Mouse (Mus musculus) heart, adult 2 months (tissue): ENCODE measurements around the gene Ly6g6f. TPM values are rescaled to one million over a fixed set of nuclear protein-coding genes. Genes with fewer than 3 reads are reported as not detected.
A peak's percentile ranks its signal among the peaks of the same experiment; 100 is the strongest.

Experiments used
- DNase-seq, 2 experiments: peaks; one replicate each; pipeline ENCODE4 v3.0.0; 2021
- H3K27ac ChIP-seq: fragments of 200-600 bp; 2 replicates; pipeline ENCODE4 v1.8.1; 2022
- H3K27me3 ChIP-seq: fragments of 200-500 bp; 2 replicates; pipeline ENCODE4 v1.6.1; 2012; ENCODE audit warnings: mild to moderate bottlenecking, low read length, inconsistent platforms, mixed read lengths; ENCODE audit not compliant: control insufficient read depth, insufficient read depth
- H3K36me3 ChIP-seq: fragments of 200-500 bp; 2 replicates; pipeline ENCODE4 v1.6.1; 2012; ENCODE audit warnings: low read length, inconsistent platforms; ENCODE audit not compliant: control insufficient read depth, insufficient read depth
- H3K4me1 ChIP-seq: fragments of 200-500 bp; 2 replicates; pipeline ENCODE4 v1.6.1; 2011; ENCODE audit warnings: low read length; ENCODE audit not compliant: control insufficient read depth, insufficient read depth
- H3K4me3 ChIP-seq: fragments of 200-600 bp; 2 replicates; pipeline ENCODE4 v1.8.1; 2022
- H3K79me2 ChIP-seq: fragments of 200-500 bp; replicated peaks from 2 replicates; pipeline ENCODE4 v1.6.1; 2012; ENCODE audit warnings: mild to moderate bottlenecking, inconsistent platforms, low read length, moderate library complexity, mixed read lengths; ENCODE audit not compliant: control insufficient read depth, insufficient read depth
- H3K9ac ChIP-seq: fragments of 200-500 bp; 2 replicates; pipeline ENCODE4 v1.6.1; 2012; ENCODE audit warnings: low read depth, mild to moderate bottlenecking, control low read depth, inconsistent platforms, low read length, mixed read lengths
- CTCF ChIP-seq: fragments of 200-600 bp; IDR thresholded peaks from 2 replicates; pipeline ENCODE4 v1.8.1; 2022; ENCODE audit warnings: antibody characterized with exemption, mild to moderate bottlenecking, moderate library complexity
- EP300 ChIP-seq: fragments of 200-500 bp; IDR thresholded peaks from 2 replicates; pipeline ENCODE4 v1.6.1; 2011; ENCODE audit warnings: low read depth, low read length, control low read depth; ENCODE audit not compliant: insufficient read depth
- POLR2A ChIP-seq: fragments of 200-500 bp; IDR thresholded peaks from 2 replicates; pipeline ENCODE4 v1.6.1; 2011; ENCODE audit warnings: mild to moderate bottlenecking, low read depth, low read length, control low read depth; ENCODE audit not compliant: insufficient read depth
- WGBS: fragments of 180-500 bp; shearing (Covaris S2); methylation state at CpG from one replicate; pipeline ENCODE4 v1.1.7; 2018; 5-methylcytosine and 5-hydroxymethylcytosine counted together
- intact Hi-C: fragments of 180-260 bp; cut with DNase I; formaldehyde crosslinking; loops from one replicate; pipeline ENCODE4 v1.15.1; 2025
- polyA plus RNA-seq: library from polyadenylated mRNA; depleted of rRNA; stranded (reverse); fragments of >200 nt; gene quantifications from 2 replicates; pipeline ENCODE4 v1.2.3, GENCODE M21; 2012
- total RNA-seq, 2 experiments: library from RNA; stranded (reverse); gene quantifications; 2 replicates each; pipeline ENCODE4 v1.2.3; 2021

Gene Ly6g6f
- total and polyA plus RNA-seq, 3 experiments = 0.27 TPM; not detected in 2

- Histone ChIP-seq H3K36me3 (no peaks in the 10 kb centered on the region), H3K27ac (no peak overlapping the region), H3K4me1 (peaks cover 3% of the 10 kb centered on the region; the same call in 1 of the 2 replicates), H3K4me3 (no peak overlapping the region), H3K79me2 (no peaks in the 10 kb centered on the region), H3K9ac (no peak overlapping the region), H3K27me3 (no peaks in the 10 kb centered on the region)
- intact Hi-C loops = no loop called here
- WGBS = 90% methylated on average over 16 of the region's 16 CpGs
- TF ChIP-seq POLR2A (no peak), CTCF (no peak), EP300 (no peak)
- no peak for DNase-seq
These were observed 2.4 kb downstream of the Ly6g6f start for GRCm38 (mm10) chr17:35082841-35083576.

GRCm38 (mm10) chr17:35080710-35081109, 4.7 kb downstream of the Ly6g6f start:
- Histone ChIP-seq H3K36me3 (no peaks in the 10 kb centered on the region), H3K4me3 (no peak overlapping the region), H3K27ac (no peak overlapping the region), H3K79me2 (no peaks in the 10 kb centered on the region), H3K9ac (no peak overlapping the region), H3K4me1 (peaks cover 8% of the 10 kb centered on the region), H3K27me3 (no peaks in the 10 kb centered on the region)
- intact Hi-C loops = no loop called here
- WGBS = 93% methylated on average over 4 of the region's 4 CpGs
- TF ChIP-seq POLR2A = no peak
- TF ChIP-seq EP300 = no peak
- no peak for TF ChIP-seq CTCF
- DNase-seq = no peak

GRCm38 (mm10) chr17:35080248-35080647, 5.2 kb downstream of the Ly6g6f start:
- Histone ChIP-seq H3K4me3 (no peak overlapping the region), H3K36me3 (no peaks in the 10 kb centered on the region), H3K27me3 (no peaks in the 10 kb centered on the region), H3K79me2 (no peaks in the 10 kb centered on the region), H3K4me1 (peaks cover 8% of the 10 kb centered on the region), H3K27ac (no peak overlapping the region), H3K9ac (no peak overlapping the region)
- TF ChIP-seq CTCF = no peak
- TF ChIP-seq EP300 = no peak
- TF ChIP-seq POLR2A = no peak
- 35% methylated on average over 6 of the region's 6 CpGs for WGBS
- no peak for DNase-seq
- intact Hi-C loops = no loop called here

GRCm38 (mm10) chr17:35079778-35080177, 5.6 kb downstream of the Ly6g6f start:
- TF ChIP-seq POLR2A = no peak
- peak; percentile 8; the same call in 1 of the 2 replicates for TF ChIP-seq CTCF
- no peak for TF ChIP-seq EP300
- peak in 1 of 2 experiments; percentile 26 for DNase-seq
- Histone ChIP-seq H3K4me1 (peaks cover 8% of the 10 kb centered on the region), H3K27me3 (no peaks in the 10 kb centered on the region), H3K36me3 (no peaks in the 10 kb centered on the region), H3K4me3 (no peak overlapping the region), H3K9ac (no peak overlapping the region), H3K27ac (no peak overlapping the region), H3K79me2 (no peaks in the 10 kb centered on the region)
- 11% methylated on average over 9 of the region's 9 CpGs for WGBS
- intact Hi-C loops = no loop called here

- peaks cover 8% of the 10 kb centered on the region for H3K4me1 ChIP-seq
- peak within 1 kb of the TSS; percentile 68 for H3K27ac ChIP-seq
- peak; percentile 69 to 73 for DNase-seq
- no peaks in the 10 kb centered on the region for H3K27me3 ChIP-seq
- peak within 1 kb of the TSS; percentile 57 for H3K4me3 ChIP-seq
- 10% methylated on average over 14 of the region's 14 CpGs for WGBS
- intact Hi-C loops = loop anchor here (1.0 kb wide), 1 partner anchor 57 kb away; no protein-coding TSS in a partner anchor
- H3K79me2 ChIP-seq = no peaks in the 10 kb centered on the region
- no peaks in the 10 kb centered on the region for H3K36me3 ChIP-seq
- peak; percentile 55; the same call in 1 of the 2 replicates for TF ChIP-seq POLR2A
- TF ChIP-seq EP300 = no peak
- peak; percentile 76 for TF ChIP-seq CTCF
- H3K9ac ChIP-seq = peak within 1 kb of the TSS; percentile 73
These were observed 7.6 kb downstream of the Ly6g6f start, which contains the start of gene Ly6g6d for GRCm38 (mm10) chr17:35077786-35078233. Gene Ly6g6d (minus strand): TSS chr17:35078065.

- TF ChIP-seq EP300 (no peak), POLR2A (no peak), CTCF (no peak)
- H3K79me2 ChIP-seq = no peaks in the 10 kb centered on the region
- intact Hi-C loops = no loop called here
- peak overlapping the region; percentile 73 for H3K9ac ChIP-seq
- DNase-seq = no peak
- peak overlapping the region; percentile 57 for H3K4me3 ChIP-seq
- H3K36me3 ChIP-seq = no peaks in the 10 kb centered on the region
- H3K27me3 ChIP-seq = no peaks in the 10 kb centered on the region
- WGBS = 34% methylated on average over 2 of the region's 2 CpGs
- H3K27ac ChIP-seq = peak overlapping the region; percentile 68
- peaks cover 8% of the 10 kb centered on the region for H3K4me1 ChIP-seq
These were observed 8.1 kb downstream of the Ly6g6f start for GRCm38 (mm10) chr17:35077285-35077684.
